ENCODE assay signal across 8 mouse cellular contexts in the genomic region with DNA sequence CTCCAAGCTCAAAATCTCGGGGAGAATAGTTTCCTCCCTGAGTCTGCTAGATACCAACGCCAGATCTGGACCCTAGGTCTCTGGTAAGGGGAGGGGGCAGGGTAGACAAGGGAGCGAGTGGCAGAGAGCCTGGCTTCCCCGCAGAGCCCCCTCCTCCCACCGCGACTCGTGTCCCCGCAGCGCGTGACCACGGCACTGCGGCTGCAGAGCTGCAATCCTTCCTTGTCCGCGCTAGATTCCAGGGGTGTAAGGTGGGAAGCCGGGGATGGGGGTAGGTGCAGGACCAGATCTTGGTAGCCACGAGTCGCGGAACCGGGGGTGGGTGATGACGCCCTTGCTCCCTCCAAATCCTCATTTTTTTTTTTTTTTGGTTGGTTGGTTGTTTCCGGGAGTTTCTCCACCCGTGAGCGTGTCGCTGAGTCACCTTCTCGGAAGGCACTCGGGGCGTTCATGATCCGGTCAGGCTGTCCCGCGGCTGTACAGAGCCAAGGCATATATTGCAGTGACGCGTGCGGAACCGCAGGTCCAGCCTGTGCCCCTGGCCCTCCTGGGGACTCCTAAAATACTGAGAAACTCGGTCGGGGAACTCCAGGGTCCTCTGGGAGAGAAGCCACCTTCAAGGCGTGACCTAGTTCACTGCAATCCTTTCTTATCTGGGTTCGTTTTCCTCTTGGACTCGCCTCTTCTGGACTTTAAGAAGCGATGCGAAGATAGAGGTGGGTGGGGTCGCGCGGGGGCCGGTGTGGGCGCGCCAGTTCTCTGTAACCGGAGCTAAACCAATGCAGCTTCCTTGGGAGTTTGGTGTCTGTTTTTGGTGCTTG. TPM values are rescaled to one million over a fixed set of nuclear protein-coding genes. Genes with fewer than 3 reads are reported as not detected.
DNase-seq lines count a peak whose midpoint lies in the region; ATAC-seq lines count a peak whose summit lies in the region.

No protein-coding gene starts in this region.

- H3K4me2 ChIP-seq in forebrain, embryonic 13.5 days, result peak overlapping the region; percentile 88
- peak overlapping the region; percentile 83 for H3K4me2 ChIP-seq in neural tube, embryonic 11.5 days (ENCODE audit: low read depth)

- no peaks in the 10 kb centered on the region for H3K9me3 ChIP-seq in forebrain, embryonic 13.5 days (replicated peaks)
- no peaks in the 10 kb centered on the region for H3K9me3 ChIP-seq in limb, embryonic 10.5 days (replicated peaks)
- no peaks in the 10 kb centered on the region for H3K9me3 ChIP-seq in neural tube, embryonic 11.5 days (ENCODE audit: control insufficient read depth, low read length)

- peak overlapping the region; percentile 48 for H3K4me3 ChIP-seq in forebrain, embryonic 13.5 days
- H3K4me3 ChIP-seq in limb, embryonic 10.5 days, result peak overlapping the region; percentile 68
- H3K4me3 ChIP-seq in neural tube, embryonic 11.5 days (ENCODE audit: low read depth, low read length), result peak overlapping the region; percentile 46

- no peak for ATAC-seq in forebrain, embryonic 13.5 days
- no peak for ATAC-seq in neural tube, embryonic 11.5 days (ENCODE audit: insufficient read depth, low FRiP score, low TSS enrichment)

- H3K27me3 ChIP-seq in forebrain, embryonic 13.5 days, result peaks cover 67% of the 10 kb centered on the region
- H3K27me3 ChIP-seq in limb, embryonic 10.5 days (ENCODE audit: low read depth, poor library complexity, severe bottlenecking), result peaks cover 93% of the 10 kb centered on the region
- H3K27me3 ChIP-seq in neural tube, embryonic 11.5 days (ENCODE audit: control insufficient read depth, insufficient read depth, low read length), result peaks cover 46% of the 10 kb centered on the region

- peaks cover 43% of the 10 kb centered on the region for H3K4me1 ChIP-seq in forebrain, embryonic 13.5 days
- H3K4me1 ChIP-seq in limb, embryonic 10.5 days, result peaks cover 50% of the 10 kb centered on the region
- peaks cover 33% of the 10 kb centered on the region for H3K4me1 ChIP-seq in neural tube, embryonic 11.5 days (ENCODE audit: control insufficient read depth, insufficient read depth, low read length)

- peak overlapping the region; percentile 43; the same call in 1 of the 2 replicates for H3K9ac ChIP-seq in forebrain, embryonic 13.5 days
- H3K9ac ChIP-seq in neural tube, embryonic 11.5 days (ENCODE audit: low read length), result peak overlapping the region; percentile 44; the same call in 1 of the 2 replicates

- DNase-seq in cerebellum, postnatal 10 days, result peak; percentile 53 to 56
- no peak for DNase-seq in cerebellum, adult 11-12 months
- peak; percentile 19 for DNase-seq in 3T3-L1 (ENCODE audit: low read depth, low spot score)
- DNase-seq in limb, embryonic 10.5 days (ENCODE audit: low spot score), result peak; percentile 56
- DNase-seq in neural tube, embryonic 11.5 days (ENCODE audit: low spot score), result peak; percentile 36
- no peak for DNase-seq in adrenal gland, adult 8-10 months
- DNase-seq in gastrocnemius, postnatal 4 days (ENCODE audit: low spot score in 2 of 2), result no peak

- 0 out of 2 replicates have a peak, but pooled peaks cover 3% of the 10 kb centered on the region for H3K36me3 ChIP-seq in forebrain, embryonic 13.5 days (ENCODE audit: poor library complexity, severe bottlenecking)
- H3K36me3 ChIP-seq in limb, embryonic 10.5 days, result no peaks in the 10 kb centered on the region; the same call in 1 of the 2 replicates
- no peaks in the 10 kb centered on the region; the same call in 1 of the 2 replicates for H3K36me3 ChIP-seq in neural tube, embryonic 11.5 days (ENCODE audit: control insufficient read depth, insufficient read depth, low read length)

- 1% methylated on average over 48 of the region's 48 CpGs for WGBS in forebrain, embryonic 13.5 days
- WGBS in limb, embryonic 10.5 days, result 3% methylated on average over 48 of the region's 48 CpGs
- 2% methylated on average over 48 of the region's 48 CpGs for WGBS in neural tube, embryonic 11.5 days

- H3K27ac ChIP-seq in forebrain, embryonic 13.5 days, result no peak overlapping the region
- H3K27ac ChIP-seq in limb, embryonic 10.5 days, result peak overlapping the region; percentile 54; the same call in 1 of the 2 replicates
- no peak overlapping the region for H3K27ac ChIP-seq in neural tube, embryonic 11.5 days (ENCODE audit: low read depth, low read length)

RNA-seq across cellular contexts. Expression of a gene that starts 0.9 kb away (rescaled TPM):
- 0.98 and 2.2 TPM in 2 replicates for polyA plus RNA-seq in forebrain, embryonic 13.5 days (2015; fragmentation: Nextera tagmentation; extraction: Ambion mirVana)
- 0.30 and 0.54 TPM in 2 replicates for polyA plus RNA-seq in limb, embryonic 10.5 days (2016; fragmentation: Nextera tagmentation; extraction: Ambion mirVana)
- polyA plus RNA-seq in neural tube, embryonic 11.5 days (2014; fragmentation: Nextera tagmentation; extraction: Ambion mirVana), result 9.9 and 10.9 TPM in 2 replicates
- 1 to 10 TPM; 3.0 to 4.7 (median 3.5) TPM for total RNA-seq in adrenal gland, adult 8-10 months (2022)
- 1 to 10 TPM; 4.0 TPM for total RNA-seq in gastrocnemius, postnatal 4 days (2021)

RNA-seq across cellular contexts. Expression of a gene that starts 37.6 kb away (rescaled TPM):
- polyA plus RNA-seq in forebrain, embryonic 13.5 days (2015; fragmentation: Nextera tagmentation; extraction: Ambion mirVana), result 178 and 184 TPM in 2 replicates
- 203 and 209 TPM in 2 replicates for polyA plus RNA-seq in limb, embryonic 10.5 days (2016; fragmentation: Nextera tagmentation; extraction: Ambion mirVana)
- polyA plus RNA-seq in neural tube, embryonic 11.5 days (2014; fragmentation: Nextera tagmentation; extraction: Ambion mirVana), result 212 and 222 TPM in 2 replicates
- total RNA-seq in adrenal gland, adult 8-10 months (2022), result 100 to 1,000 TPM; 104 to 122 (median 111) TPM
- 10 to 100 TPM; 43.3 to 49.6 TPM for total RNA-seq in gastrocnemius, postnatal 4 days (2021)

RNA-seq across cellular contexts. Expression of a gene that starts 49.7 kb away (rescaled TPM):
- 11.9 and 12.1 TPM in 2 replicates for polyA plus RNA-seq in forebrain, embryonic 13.5 days (2015; fragmentation: Nextera tagmentation; extraction: Ambion mirVana)
- polyA plus RNA-seq in limb, embryonic 10.5 days (2016; fragmentation: Nextera tagmentation; extraction: Ambion mirVana), result 12.7 and 16.4 TPM in 2 replicates
- polyA plus RNA-seq in neural tube, embryonic 11.5 days (2014; fragmentation: Nextera tagmentation; extraction: Ambion mirVana), result 28.8 and 29.1 TPM in 2 replicates
- total RNA-seq in adrenal gland, adult 8-10 months (2022), result 10 to 100 TPM; 26.5 to 38.4 (median 33.9) TPM
- 10 to 100 TPM; 25.2 to 25.6 TPM for total RNA-seq in gastrocnemius, postnatal 4 days (2021)

RNA-seq across cellular contexts. Expression of a gene that starts 54.7 kb away (rescaled TPM):
- polyA plus RNA-seq in forebrain, embryonic 13.5 days (2015; fragmentation: Nextera tagmentation; extraction: Ambion mirVana), result 0.25 and 0.39 TPM in 2 replicates
- not detected in 2 replicates for polyA plus RNA-seq in limb, embryonic 10.5 days (2016; fragmentation: Nextera tagmentation; extraction: Ambion mirVana)
- not detected in 2 replicates for polyA plus RNA-seq in neural tube, embryonic 11.5 days (2014; fragmentation: Nextera tagmentation; extraction: Ambion mirVana)
- not detected for total RNA-seq in adrenal gland, adult 8-10 months (2022)
- not detected for total RNA-seq in gastrocnemius, postnatal 4 days (2021)

Comparison
In these comparisons a context has a peak if more than half of its experiments do, and no peak if none do; other contexts are left out.
1. DNase-seq: peak in cerebellum, postnatal 10 days (2 of 2), 3T3-L1 (single experiment), limb, embryonic 10.5 days (single experiment) and neural tube, embryonic 11.5 days (single experiment); none in cerebellum, adult 11-12 months (single experiment), adrenal gland, adult 8-10 months (single experiment) and gastrocnemius, postnatal 4 days (0 of 2).
2. Peak in every context shown above with its lines, with median percentiles within 50 percentile points of each other: H3K4me3 ChIP-seq.